Mouse (Mus musculus) cerebellum, adult 2 months (tissue): ENCODE data around the gene Sh3pxd2a.

Experiments
- CTCF ChIP-seq: fragments of 200-500 bp; IDR thresholded peaks from 2 replicates; pipeline ENCODE4 v1.5.1; 2011; ENCODE audit warnings: low read depth, mild to moderate bottlenecking, control low read depth, low read length, moderate library complexity, borderline replicate concordance; ENCODE audit not compliant: insufficient read depth
- POLR2A ChIP-seq: fragments of 200-500 bp; IDR thresholded peaks from 2 replicates; pipeline ENCODE4 v1.6.1; 2011; ENCODE audit warnings: low read length, control low read depth, borderline replicate concordance; ENCODE audit not compliant: insufficient read depth

DNA sequence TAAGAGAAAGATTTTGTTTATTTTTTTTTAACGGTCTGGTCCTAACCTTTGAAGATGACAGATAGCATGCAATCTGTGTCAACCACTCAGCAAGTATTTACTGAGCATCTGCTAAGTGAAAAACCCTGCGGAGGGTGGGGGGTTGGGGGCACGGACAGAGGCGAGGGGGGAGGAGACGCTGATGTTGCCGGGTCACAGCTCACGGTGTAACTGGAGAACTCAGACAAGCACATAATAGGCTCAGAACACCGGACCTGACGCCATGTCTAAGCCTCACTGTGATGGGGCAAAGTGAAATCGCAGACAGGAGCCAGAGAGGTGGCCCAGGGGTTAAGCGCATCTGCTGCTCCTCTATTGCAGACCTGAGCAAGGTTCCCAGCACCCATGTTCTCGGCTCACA lies 19.7 kb downstream of the Sh3pxd2a start:
- no peak for TF ChIP-seq CTCF
- TF ChIP-seq POLR2A = no peak
